Mouse (Mus musculus) embryonic facial prominence, embryonic 14.5 days (tissue): ENCODE measurements around the gene Med26. TPM values are rescaled to one million over a fixed set of nuclear protein-coding genes. Genes with fewer than 3 reads are reported as not detected.

Experiments used
- ATAC-seq: fragments of 200-750 bp; cut with Nextera tagmentation; 2 replicates; pipeline ENCODE4 v1.8.0; 2017; ENCODE audit warnings: low read depth, moderate number of reproducible peaks, moderate TSS enrichment
- DNase-seq: peaks from one replicate; pipeline ENCODE4 v3.0.0-alpha.2; 2015; ENCODE audit warnings: low spot score
- H3K27ac ChIP-seq: fragments of 300-500 bp; sonication (generic); replicated peaks from 2 replicates; pipeline ENCODE4 v1.5.1; 2014; ENCODE audit warnings: low read depth, mild to moderate bottlenecking, low read length, moderate library complexity
- H3K27me3 ChIP-seq: fragments of 300-500 bp; sonication (generic); replicated peaks from 2 replicates; pipeline ENCODE4 v1.6.1; 2014; ENCODE audit warnings: low read length; ENCODE audit not compliant: control insufficient read depth, insufficient read depth
- H3K36me3 ChIP-seq: fragments of 300-500 bp; sonication (generic); 2 replicates; pipeline ENCODE4 v1.6.1; 2014; ENCODE audit warnings: low read length, mixed read lengths; ENCODE audit not compliant: control insufficient read depth, insufficient read depth
- H3K4me1 ChIP-seq: fragments of 300-500 bp; sonication (generic); 2 replicates; pipeline ENCODE4 v1.6.1; 2014; ENCODE audit warnings: antibody characterized with exemption, low read length; ENCODE audit not compliant: control insufficient read depth, insufficient read depth
- H3K4me2 ChIP-seq: fragments of 300-500 bp; sonication (generic); 2 replicates; pipeline ENCODE4 v1.6.1; 2014; ENCODE audit warnings: low read depth, mild to moderate bottlenecking, low read length, moderate library complexity, mixed read lengths
- H3K4me3 ChIP-seq: fragments of 300-500 bp; sonication (generic); 2 replicates; pipeline ENCODE4 v1.5.1; 2014; ENCODE audit warnings: low read depth, mild to moderate bottlenecking, low read length
- H3K9ac ChIP-seq: fragments of 300-500 bp; sonication (generic); 2 replicates; pipeline ENCODE4 v1.6.1; 2014; ENCODE audit warnings: low read depth, mild to moderate bottlenecking, low read length, moderate library complexity, mixed read lengths
- H3K9me3 ChIP-seq: fragments of 300-500 bp; sonication (generic); 2 replicates; pipeline ENCODE4 v1.6.1; 2016; ENCODE audit warnings: low read length; ENCODE audit not compliant: control insufficient read depth
- whole genome bisulfite sequencing: fragments of 180-500 bp; shearing (Covaris S2); extraction: QIAGEN DNeasy Blood & Tissue Kit; methylation state at CpG from one replicate; pipeline ENCODE4 v1.1.7; 2014; 5-methylcytosine and 5-hydroxymethylcytosine counted together
- polyA plus RNA-seq: library from polyadenylated mRNA; unstranded; fragments of >200 nt; fragmentation: Nextera tagmentation; extraction: Ambion mirVana; gene quantifications from 2 replicates; pipeline ENCODE4 v1.2.1, GENCODE M21; 2014

Med26 gene
- polyA plus RNA-seq, 1 experiment from 2014 or later: 16.2 TPM

DNA sequence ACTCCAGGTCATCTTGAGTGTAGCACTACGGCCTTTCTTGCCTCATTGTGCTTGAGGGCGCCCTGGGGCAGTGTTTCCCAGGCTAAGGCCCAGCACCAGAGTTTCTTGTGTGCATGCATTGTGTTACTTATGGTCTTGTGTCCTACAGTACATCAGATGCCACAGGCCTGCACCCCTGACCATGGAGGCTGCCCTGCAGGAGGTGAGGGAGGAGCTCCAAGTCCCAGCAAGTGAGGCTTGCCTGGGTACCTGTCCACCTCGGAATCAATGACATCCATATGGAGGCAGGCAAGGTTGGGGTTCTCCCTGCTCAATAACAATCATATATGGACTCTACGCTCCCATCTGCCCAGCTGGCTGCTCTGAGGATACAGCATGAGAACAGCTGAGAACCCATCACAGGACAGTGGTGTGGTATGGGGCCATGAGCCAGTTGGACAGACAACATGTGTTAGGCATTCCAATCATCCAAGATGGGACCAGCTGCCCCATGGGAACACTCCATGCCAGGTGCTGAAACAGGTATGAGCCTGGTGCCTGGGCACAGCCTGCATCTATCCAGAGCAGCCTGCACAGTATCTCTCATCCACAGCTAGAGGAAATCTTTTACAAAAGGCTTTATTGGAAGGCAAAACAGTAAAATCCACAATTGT is 88.1 kb downstream of the Med26 start:
- Histone ChIP-seq H3K27me3 (no peaks in the 10 kb centered on the region), H3K4me2 (no peak overlapping the region), H3K4me1 (no peaks in the 10 kb centered on the region), H3K9me3 (no peaks in the 10 kb centered on the region), H3K27ac (no peak overlapping the region), H3K9ac (no peak overlapping the region), H3K36me3 (peaks cover 83% of the 10 kb centered on the region), H3K4me3 (no peak overlapping the region)
- WGBS: 89% methylated on average over 4 of the region's 4 CpGs
- DNase-seq: no peak
- ATAC-seq: 0 out of 2 replicates have a peak, but pooled peaks have one; percentile 13

DNA sequence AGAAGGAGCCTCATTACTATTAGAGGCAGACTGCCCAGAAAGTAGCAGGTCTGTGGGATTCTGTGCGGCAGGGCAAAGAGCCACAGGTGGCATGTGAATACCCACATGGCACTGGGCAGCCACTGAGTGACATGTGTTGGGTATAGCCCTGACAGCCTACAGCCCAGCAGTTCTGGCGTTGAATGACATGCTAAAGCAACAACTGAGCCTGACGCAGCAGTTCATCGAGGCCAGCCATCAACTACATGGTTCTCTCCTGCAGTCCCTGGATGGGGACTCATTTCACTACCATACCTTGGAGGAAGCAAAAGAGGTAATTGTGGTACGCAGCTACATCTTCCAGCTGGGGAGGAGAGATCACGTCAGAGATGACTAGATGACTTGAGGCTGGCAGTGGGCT is 89.6 kb downstream of the Med26 start:
- Histone ChIP-seq H3K4me3 (no peak overlapping the region), H3K36me3 (peaks cover 81% of the 10 kb centered on the region), H3K9me3 (0 out of 2 replicates have a peak, but pooled peaks cover 4% of the 10 kb centered on the region), H3K9ac (no peak overlapping the region), H3K27ac (no peak overlapping the region), H3K27me3 (no peaks in the 10 kb centered on the region), H3K4me2 (no peak overlapping the region), H3K4me1 (no peaks in the 10 kb centered on the region)
- 87% methylated on average over 6 of the region's 6 CpGs for WGBS
- ATAC-seq (no peak), DNase-seq (no peak)

DNA sequence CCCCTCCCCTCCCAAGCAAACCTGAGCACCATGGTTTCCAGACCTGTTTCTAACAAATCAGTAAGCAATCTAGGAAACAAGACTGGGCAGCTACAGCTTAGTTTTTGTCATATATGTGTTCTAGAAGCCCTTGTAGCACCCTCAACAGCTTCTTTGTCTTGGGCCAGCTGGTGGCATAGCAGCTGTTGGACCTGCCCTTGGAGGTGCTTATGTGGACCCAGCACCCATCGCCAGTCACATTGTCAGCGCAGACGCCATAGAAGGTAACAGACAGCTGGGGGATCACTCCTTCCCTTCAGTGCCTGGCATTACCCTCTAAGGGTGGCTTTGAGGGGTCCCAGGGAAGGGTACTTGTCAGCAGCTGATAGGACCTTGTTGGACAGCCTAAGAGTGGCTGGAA is 90.3 kb downstream of the Med26 start:
- Histone ChIP-seq H3K27ac (no peak overlapping the region), H3K36me3 (peaks cover 81% of the 10 kb centered on the region), H3K9me3 (0 out of 2 replicates have a peak, but pooled peaks cover 4% of the 10 kb centered on the region), H3K4me3 (no peak overlapping the region), H3K27me3 (no peaks in the 10 kb centered on the region), H3K9ac (no peak overlapping the region), H3K4me1 (no peaks in the 10 kb centered on the region), H3K4me2 (no peak overlapping the region)
- WGBS: 87% methylated on average over 3 of the region's 3 CpGs
- ATAC-seq: no peak
- no peak for DNase-seq

DNA sequence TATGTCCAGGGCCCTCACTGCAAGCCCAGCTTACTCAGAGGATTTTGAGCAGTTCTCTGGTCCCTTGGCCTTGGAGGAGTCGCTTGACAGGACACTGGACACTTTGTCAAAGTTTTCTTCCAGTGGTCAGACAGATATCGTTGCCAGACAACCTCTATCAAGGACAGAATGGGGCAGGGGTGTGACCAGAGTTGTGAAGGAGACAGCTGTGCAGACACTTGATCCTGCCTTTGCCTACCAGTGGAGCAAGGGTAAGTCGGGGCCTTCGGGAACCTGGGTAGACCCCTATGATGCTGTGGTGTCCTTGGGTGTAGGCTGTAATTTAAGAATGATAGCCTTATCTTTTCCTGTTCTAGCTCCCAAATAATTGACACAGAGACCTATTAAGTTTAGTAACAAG is 92.8 kb downstream of the Med26 start:
- no peak overlapping the region for H3K4me2 ChIP-seq
- no peak overlapping the region for H3K9ac ChIP-seq
- H3K36me3 ChIP-seq: peaks cover 78% of the 10 kb centered on the region
- no peak overlapping the region for H3K27ac ChIP-seq
- H3K27me3 ChIP-seq: no peaks in the 10 kb centered on the region
- DNase-seq (no peak), ATAC-seq (no peak)
- WGBS: 91% methylated on average over 4 of the region's 4 CpGs
- 0 out of 2 replicates have a peak, but pooled peaks cover 4% of the 10 kb centered on the region for H3K9me3 ChIP-seq
- H3K4me1 ChIP-seq: no peaks in the 10 kb centered on the region
- H3K4me3 ChIP-seq: no peak overlapping the region

DNA sequence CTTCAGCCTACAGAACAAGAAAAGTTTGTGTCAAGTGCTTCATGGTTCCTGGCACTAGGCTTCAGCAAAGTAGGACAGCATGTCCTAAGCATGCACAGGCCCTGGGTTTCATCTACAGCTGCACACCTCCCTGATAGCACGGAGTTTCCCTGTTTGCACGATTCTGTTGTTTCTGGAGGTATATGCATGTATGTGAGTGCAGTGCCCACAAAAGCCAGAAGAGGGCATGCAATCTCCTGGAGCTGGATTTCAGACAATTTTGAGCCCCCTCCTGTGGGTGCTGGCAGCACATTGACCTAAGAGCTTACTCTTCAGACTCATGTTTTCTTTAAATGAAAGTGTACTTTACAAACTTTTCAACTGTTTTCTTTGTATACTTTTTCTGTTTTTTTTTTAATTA is 94.2 kb downstream of the Med26 start:
- ATAC-seq: no peak
- WGBS: 93% methylated on average over 2 of the region's 2 CpGs
- Histone ChIP-seq H3K4me2 (no peak overlapping the region), H3K9ac (no peak overlapping the region), H3K36me3 (peaks cover 78% of the 10 kb centered on the region), H3K9me3 (0 out of 2 replicates have a peak, but pooled peaks cover 4% of the 10 kb centered on the region), H3K27me3 (no peaks in the 10 kb centered on the region), H3K4me3 (no peak overlapping the region), H3K27ac (no peak overlapping the region), H3K4me1 (no peaks in the 10 kb centered on the region)
- DNase-seq: no peak

DNA sequence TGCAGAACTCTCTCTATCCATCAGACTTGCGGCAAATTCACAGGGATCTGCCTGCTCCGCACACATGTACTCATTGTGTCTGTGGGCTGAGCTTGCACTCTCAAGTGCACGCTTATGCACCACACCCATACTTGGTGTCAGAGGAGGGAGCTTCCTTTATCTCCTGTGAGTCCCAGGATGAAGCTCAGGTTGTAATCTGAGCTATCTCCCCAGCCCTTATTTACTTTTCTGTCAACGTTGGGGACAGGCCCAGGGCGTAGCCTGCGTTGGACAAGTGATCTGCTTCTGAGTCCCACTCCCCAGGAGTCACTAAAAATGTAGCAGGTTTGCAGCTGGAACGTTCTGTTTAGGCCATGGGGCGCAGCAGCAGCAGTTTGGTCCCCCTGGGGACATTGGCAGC is 96.6 kb downstream of the Med26 start:
- no peak for ATAC-seq
- peaks cover 76% of the 10 kb centered on the region for H3K36me3 ChIP-seq
- 0 out of 2 replicates have a peak, but pooled peaks cover 8% of the 10 kb centered on the region for H3K9me3 ChIP-seq
- H3K9ac ChIP-seq: no peak overlapping the region
- no peak overlapping the region for H3K4me3 ChIP-seq
- no peaks in the 10 kb centered on the region for H3K4me1 ChIP-seq
- DNase-seq: no peak
- no peak overlapping the region for H3K27ac ChIP-seq
- WGBS: 80% methylated on average over 8 of the region's 8 CpGs
- no peak overlapping the region for H3K4me2 ChIP-seq
- no peaks in the 10 kb centered on the region for H3K27me3 ChIP-seq

DNA sequence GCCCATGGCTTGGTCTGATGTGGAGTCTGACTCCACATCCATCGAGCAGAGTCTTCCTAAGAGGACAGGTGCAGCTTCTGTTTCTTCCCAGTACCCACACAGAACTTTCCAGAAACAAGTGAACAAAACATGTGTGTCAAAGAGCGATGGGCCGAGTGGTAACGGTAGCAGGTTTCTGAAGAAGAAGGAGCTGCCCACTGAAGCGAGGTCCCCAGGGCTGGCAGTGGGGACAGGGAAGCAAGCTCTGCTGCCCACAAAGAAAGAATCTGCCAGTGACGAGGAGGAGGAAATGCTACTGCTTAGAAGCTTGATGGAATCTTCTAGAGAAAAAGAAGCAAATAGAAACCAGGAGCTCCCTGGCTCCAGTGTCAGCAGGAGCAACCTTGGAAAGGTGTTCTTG is 103.0 kb downstream of the Med26 start:
- no peak overlapping the region; the same call in 1 of the 2 replicates for H3K9ac ChIP-seq
- DNase-seq: no peak
- 0 out of 2 replicates have a peak, but pooled peaks cover 5% of the 10 kb centered on the region for H3K9me3 ChIP-seq
- 96% methylated on average over 6 of the region's 6 CpGs for WGBS
- H3K4me1 ChIP-seq: no peaks in the 10 kb centered on the region
- H3K4me3 ChIP-seq: no peak overlapping the region
- H3K36me3 ChIP-seq: peaks cover 22% of the 10 kb centered on the region
- H3K27ac ChIP-seq: no peak overlapping the region
- no peak for ATAC-seq
- no peak overlapping the region for H3K4me2 ChIP-seq
- H3K27me3 ChIP-seq: no peaks in the 10 kb centered on the region
